Mouse (Mus musculus) midbrain, embryonic 12.5 days (tissue): Measurements from ENCODE around the gene Pou4f2. TPM values are rescaled to one million over a fixed set of nuclear protein-coding genes. Genes with fewer than 3 reads are reported as not detected.
A peak's percentile ranks its signal among the peaks of the same experiment; 100 is the strongest.

ENCODE experiments used
- ATAC-seq: fragments of 200-750 bp; cut with Nextera tagmentation; 2 replicates; pipeline ENCODE4 v1.8.0; 2017; ENCODE audit warnings: low read depth, moderate TSS enrichment, moderate library complexity; ENCODE audit not compliant: low FRiP score
- H3K27ac ChIP-seq: fragments of 300-500 bp; sonication (generic); replicated peaks from 2 replicates; pipeline ENCODE4 v1.5.1; 2016; ENCODE audit warnings: mild to moderate bottlenecking
- H3K27me3 ChIP-seq: fragments of 300-500 bp; sonication (generic); 2 replicates; pipeline ENCODE4 v1.6.1; 2016; ENCODE audit warnings: mild to moderate bottlenecking
- H3K36me3 ChIP-seq: fragments of 300-500 bp; sonication (generic); 2 replicates; pipeline ENCODE4 v1.6.1; 2016
- H3K4me1 ChIP-seq: fragments of 300-500 bp; sonication (generic); 2 replicates; pipeline ENCODE4 v1.6.1; 2016
- H3K4me2 ChIP-seq: fragments of 300-500 bp; sonication (generic); replicated peaks from 2 replicates; pipeline ENCODE4 v1.6.1; 2016; ENCODE audit warnings: mild to moderate bottlenecking, moderate library complexity
- H3K4me3 ChIP-seq: fragments of 300-500 bp; sonication (generic); 2 replicates; pipeline ENCODE4 v1.5.1; 2016; ENCODE audit warnings: mild to moderate bottlenecking
- H3K9ac ChIP-seq: fragments of 300-500 bp; sonication (generic); replicated peaks from 2 replicates; pipeline ENCODE4 v1.6.1; 2016; ENCODE audit warnings: mild to moderate bottlenecking, moderate library complexity
- H3K9me3 ChIP-seq: fragments of 300-500 bp; sonication (generic); 2 replicates; pipeline ENCODE4 v1.6.1; 2016; ENCODE audit warnings: mild to moderate bottlenecking
- WGBS: fragments of 180-500 bp; shearing (Covaris S2); methylation state at CpG from one replicate; pipeline ENCODE4 v1.1.7; 2016; 5-methylcytosine and 5-hydroxymethylcytosine counted together
- polyA plus RNA-seq: library from polyadenylated mRNA; unstranded; fragments of >200 nt; fragmentation: Nextera tagmentation; extraction: Ambion mirVana; gene quantifications from 2 replicates; pipeline ENCODE4 v1.2.1, GENCODE M21; 2016

Gene Pou4f2
- polyA plus RNA-seq, 1 experiment from 2014 or later, result 3.8 TPM

DNA sequence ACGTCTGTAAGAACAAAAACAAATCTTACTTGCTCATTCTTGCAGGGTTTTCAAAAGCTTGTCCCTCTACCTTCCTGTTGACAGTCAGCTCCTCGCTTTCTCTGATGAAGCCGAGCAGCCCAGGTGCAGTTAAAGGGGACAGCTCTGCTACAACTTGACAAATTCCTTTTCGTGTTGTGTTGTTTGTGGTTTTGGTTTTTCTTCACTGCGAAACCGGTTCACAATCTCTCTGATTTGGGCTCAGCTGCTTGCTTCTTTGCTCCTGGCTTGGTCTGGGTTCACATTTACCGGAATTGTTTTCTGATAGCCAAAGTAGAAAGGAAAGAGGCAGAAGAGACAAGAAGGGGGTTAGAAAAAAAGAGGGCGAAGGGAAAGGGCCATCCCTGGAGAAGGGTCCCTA, 2.1 kb downstream of the Pou4f2 start:
- Histone ChIP-seq H3K4me2 (peak overlapping the region; percentile 78), H3K9ac (no peak overlapping the region), H3K9me3 (no peaks in the 10 kb centered on the region), H3K4me3 (peak overlapping the region; percentile 50), H3K27me3 (peaks cover 73% of the 10 kb centered on the region), H3K4me1 (peaks cover 35% of the 10 kb centered on the region), H3K36me3 (no peaks in the 10 kb centered on the region), H3K27ac (no peak overlapping the region)
- 2% methylated on average over 8 of the region's 8 CpGs for WGBS
- no peak for ATAC-seq

DNA sequence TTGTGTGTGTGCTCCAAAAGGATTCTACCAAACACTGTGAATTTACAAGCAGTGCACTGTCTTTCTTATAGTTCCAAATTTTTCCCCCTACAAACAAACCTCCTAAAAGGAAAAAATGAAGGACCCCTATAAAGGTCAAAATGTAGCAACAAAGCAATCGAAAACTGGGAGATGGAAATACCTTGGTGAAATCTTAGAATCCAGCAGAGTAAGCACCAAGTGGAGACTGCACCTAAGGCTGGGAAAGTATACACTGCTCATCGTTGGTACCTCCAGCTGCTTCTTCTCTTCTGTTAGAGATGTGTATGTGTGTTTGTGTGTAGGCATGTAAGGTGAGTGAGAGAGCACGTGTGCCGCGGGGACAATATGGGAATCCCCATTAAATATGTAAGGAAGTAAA, 3.1 kb downstream of the Pou4f2 start:
- peaks cover 35% of the 10 kb centered on the region for H3K4me1 ChIP-seq
- ATAC-seq, result no peak
- H3K27ac ChIP-seq, result no peak overlapping the region
- peaks cover 74% of the 10 kb centered on the region for H3K27me3 ChIP-seq
- H3K4me2 ChIP-seq, result peak overlapping the region; percentile 21
- H3K36me3 ChIP-seq, result no peaks in the 10 kb centered on the region
- peak overlapping the region; percentile 6; the same call in 1 of the 2 replicates for H3K4me3 ChIP-seq
- WGBS, result 16% methylated on average over 5 of the region's 5 CpGs
- no peaks in the 10 kb centered on the region for H3K9me3 ChIP-seq
- H3K9ac ChIP-seq, result no peak overlapping the region

DNA sequence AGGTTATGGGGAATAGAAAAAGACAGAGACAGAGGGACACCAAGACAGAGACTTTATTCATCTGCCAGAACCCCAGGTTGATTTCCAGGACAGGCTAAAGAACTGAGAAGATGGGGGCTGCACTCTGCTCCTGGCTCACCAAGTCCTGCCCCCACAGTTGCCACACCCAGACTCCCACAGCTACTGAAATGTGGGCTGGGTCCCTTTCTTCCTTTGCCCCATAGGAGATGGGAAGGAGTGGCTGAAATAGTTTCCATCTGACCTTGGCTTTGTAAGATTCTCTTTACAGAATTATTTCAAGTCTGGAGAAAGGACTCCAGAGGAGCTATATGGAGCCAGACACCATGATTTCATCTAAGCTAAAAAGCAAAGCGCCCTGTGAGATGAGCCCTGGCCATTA, 4.0 kb downstream of the Pou4f2 start:
- no peak overlapping the region for H3K4me2 ChIP-seq
- no peak overlapping the region for H3K9ac ChIP-seq
- peak overlapping the region; percentile 12; the same call in 1 of the 2 replicates for H3K4me3 ChIP-seq

DNA sequence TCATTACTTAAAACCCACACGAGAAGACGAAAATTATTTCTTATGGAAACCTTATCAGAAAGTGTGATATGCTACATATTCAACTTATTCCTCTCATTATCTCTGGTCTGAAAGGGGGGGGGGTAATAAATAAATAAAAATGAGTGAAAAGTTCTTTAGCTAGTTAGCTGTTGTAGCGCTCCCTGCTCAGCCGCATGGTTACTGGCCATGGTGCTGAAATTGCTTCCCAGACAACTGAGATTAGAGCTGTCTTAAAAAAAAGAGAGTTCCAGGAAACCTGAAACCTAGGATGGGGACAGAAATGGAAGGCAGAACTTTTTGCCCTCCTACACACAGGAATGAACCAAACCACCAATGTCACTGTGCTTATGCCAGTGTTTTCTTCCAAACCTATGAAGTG, 5.1 kb downstream of the Pou4f2 start:
- peaks cover 73% of the 10 kb centered on the region for H3K27me3 ChIP-seq
- no peak overlapping the region for H3K9ac ChIP-seq
- ATAC-seq, result no peak
- peaks cover 28% of the 10 kb centered on the region for H3K4me1 ChIP-seq
- no peak overlapping the region for H3K27ac ChIP-seq
- WGBS, result 6% methylated on average over 4 of the region's 4 CpGs
- no peak overlapping the region for H3K4me3 ChIP-seq
- no peaks in the 10 kb centered on the region for H3K9me3 ChIP-seq
- H3K4me2 ChIP-seq, result no peak overlapping the region
- no peaks in the 10 kb centered on the region for H3K36me3 ChIP-seq

More for the DNA sequence above, 4.0 kb downstream of the Pou4f2 start:
- H3K4me1 ChIP-seq, result peaks cover 28% of the 10 kb centered on the region
- no peak overlapping the region for H3K27ac ChIP-seq
- no peaks in the 10 kb centered on the region for H3K9me3 ChIP-seq
- whole genome bisulfite sequencing, result 19% methylated on average over 1 of the region's 1 CpGs
- no peaks in the 10 kb centered on the region for H3K36me3 ChIP-seq
- no peak for ATAC-seq
- peaks cover 73% of the 10 kb centered on the region for H3K27me3 ChIP-seq

DNA sequence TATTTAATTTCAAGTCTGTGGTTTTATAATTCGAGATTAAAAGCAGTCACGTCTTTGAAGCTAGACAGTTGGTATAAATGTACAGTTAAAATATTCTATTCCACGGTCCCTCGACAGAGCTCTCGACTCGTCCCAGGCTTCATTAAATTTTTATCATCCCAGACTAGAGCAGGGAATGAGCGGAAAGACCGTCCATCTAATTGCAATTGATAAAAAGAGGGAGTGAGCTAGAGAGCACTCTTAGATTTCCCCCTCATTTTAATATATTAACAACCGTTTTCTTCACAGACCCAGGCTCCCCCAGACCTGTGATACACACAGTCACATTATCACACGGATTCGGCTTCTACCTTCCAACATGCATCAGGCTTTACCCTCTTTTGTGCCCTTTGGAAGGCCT, 8.3 kb downstream of the Pou4f2 start:
- H3K4me2 ChIP-seq, result peak overlapping the region; percentile 41; the same call in 1 of the 2 replicates
- WGBS, result 4% methylated on average over 11 of the region's 11 CpGs
- H3K4me3 ChIP-seq, result no peak overlapping the region
- H3K9ac ChIP-seq, result no peak overlapping the region
- 0 out of 2 replicates have a peak overlapping the region, but pooled peaks have one; percentile 25 for H3K27ac ChIP-seq
- ATAC-seq, result peak; percentile 53
- H3K9me3 ChIP-seq, result no peaks in the 10 kb centered on the region
- H3K27me3 ChIP-seq, result peaks cover 76% of the 10 kb centered on the region
- H3K4me1 ChIP-seq, result peaks cover 10% of the 10 kb centered on the region
- H3K36me3 ChIP-seq, result no peaks in the 10 kb centered on the region

DNA sequence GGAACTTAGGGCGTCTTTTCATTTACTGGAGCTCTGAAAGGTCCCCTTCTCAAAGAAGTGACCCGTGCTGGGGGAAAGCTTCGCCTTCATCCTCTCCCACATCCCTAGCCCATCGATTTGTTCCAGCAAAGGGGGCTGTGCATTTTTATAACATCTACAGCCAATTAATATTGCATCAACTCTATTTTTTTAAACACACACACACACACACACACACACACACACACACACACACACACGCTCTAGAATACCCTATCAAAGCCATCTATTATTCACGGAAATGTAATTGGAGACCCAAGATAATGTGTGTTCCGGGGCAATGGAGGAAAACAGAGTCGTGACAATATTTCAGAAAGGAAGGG, 8.7 kb downstream of the Pou4f2 start:
- H3K36me3 ChIP-seq, result no peaks in the 10 kb centered on the region
- H3K9me3 ChIP-seq, result no peaks in the 10 kb centered on the region
- peak overlapping the region; percentile 41 for H3K4me2 ChIP-seq
- no peak overlapping the region for H3K9ac ChIP-seq
- 0% methylated on average over 8 of the region's 8 CpGs for WGBS
- no peak for ATAC-seq
- peaks cover 10% of the 10 kb centered on the region for H3K4me1 ChIP-seq
- H3K4me3 ChIP-seq, result peak overlapping the region; percentile 22
- H3K27me3 ChIP-seq, result peaks cover 79% of the 10 kb centered on the region
- peak overlapping the region; percentile 60 for H3K27ac ChIP-seq

DNA sequence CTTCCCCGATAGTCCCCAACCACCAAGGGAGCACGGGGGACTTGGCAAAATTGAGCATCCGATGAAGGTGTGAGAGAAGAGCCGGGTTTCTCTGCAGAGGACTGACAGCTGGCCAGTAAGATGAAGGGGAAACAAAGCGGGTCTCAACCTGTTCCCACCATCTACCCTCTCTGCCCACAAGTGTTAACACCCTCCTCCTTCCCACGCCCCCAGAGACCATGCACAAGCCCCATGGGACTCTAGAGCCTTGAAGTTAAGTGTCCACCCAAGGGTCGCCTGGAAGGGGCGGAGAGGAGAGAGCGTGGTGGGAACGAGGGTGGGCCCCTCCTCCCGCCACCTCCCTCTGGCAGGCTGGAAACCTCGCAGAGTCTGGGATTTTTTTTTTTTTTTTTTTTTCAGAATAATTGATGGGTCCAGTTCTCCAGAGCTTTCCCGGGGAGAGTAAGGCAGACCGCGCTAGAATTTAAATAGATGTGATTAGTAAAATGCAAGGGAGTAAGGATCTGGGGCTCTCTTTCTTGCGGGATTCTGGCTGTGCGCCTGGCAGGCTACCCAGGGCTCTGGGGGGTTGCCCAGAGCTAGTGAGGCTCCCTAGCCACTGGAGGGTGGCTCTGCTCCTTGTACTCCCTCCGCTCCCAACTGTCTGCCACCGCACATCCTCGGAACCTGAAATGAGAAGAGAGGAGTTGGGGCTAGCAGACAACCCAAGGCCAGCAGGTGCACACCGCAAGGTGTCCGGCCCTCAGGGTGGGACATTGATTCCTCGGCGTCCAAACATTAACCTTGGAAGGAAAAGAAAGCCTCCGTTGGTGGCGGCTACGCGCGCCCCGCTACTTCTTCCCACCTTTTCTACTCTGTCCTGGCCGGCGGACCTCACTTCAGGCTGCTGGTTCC, 9.3 kb downstream of the Pou4f2 start:
- no peaks in the 10 kb centered on the region for H3K9me3 ChIP-seq
- peak overlapping the region; percentile 22 for H3K4me3 ChIP-seq
- H3K27ac ChIP-seq, result peak overlapping the region; percentile 60
- no peak overlapping the region for H3K9ac ChIP-seq
- WGBS, result under 1% methylated on average over 32 of the region's 32 CpGs
- ATAC-seq, result peak; percentile 59
- H3K4me1 ChIP-seq, result peaks cover 10% of the 10 kb centered on the region
- H3K4me2 ChIP-seq, result peak overlapping the region; percentile 41
- peaks cover 78% of the 10 kb centered on the region for H3K27me3 ChIP-seq
- H3K36me3 ChIP-seq, result no peaks in the 10 kb centered on the region

DNA sequence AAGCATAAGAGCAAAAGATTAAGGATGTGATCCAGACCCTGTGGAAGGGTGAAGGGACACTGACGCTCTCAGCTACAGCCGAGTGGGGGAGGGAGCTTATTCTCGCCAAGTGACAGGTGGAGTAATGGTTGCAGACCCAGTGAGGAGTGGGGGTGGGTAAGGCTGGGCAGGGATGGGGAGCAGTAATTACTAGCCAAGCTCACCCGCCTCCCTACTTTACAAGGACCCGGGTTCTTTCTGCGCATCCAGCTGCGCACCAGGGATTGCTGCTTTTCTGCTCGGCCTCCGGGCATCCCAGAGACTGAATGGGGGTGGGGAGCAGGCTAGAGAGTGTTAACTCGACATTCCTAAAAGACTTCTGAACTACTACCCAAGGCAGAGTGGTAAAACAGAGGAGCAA, 10.0 kb downstream of the Pou4f2 start:
- Histone ChIP-seq H3K4me1 (peaks cover 10% of the 10 kb centered on the region), H3K36me3 (no peaks in the 10 kb centered on the region), H3K9ac (no peak overlapping the region), H3K27me3 (peaks cover 77% of the 10 kb centered on the region), H3K4me2 (peak overlapping the region; percentile 41), H3K4me3 (peak overlapping the region; percentile 15; the same call in 1 of the 2 replicates), H3K9me3 (no peaks in the 10 kb centered on the region), H3K27ac (peak overlapping the region; percentile 47; the same call in 1 of the 2 replicates)
- peak; percentile 55 for ATAC-seq
- WGBS, result 2% methylated on average over 10 of the region's 10 CpGs

DNA sequence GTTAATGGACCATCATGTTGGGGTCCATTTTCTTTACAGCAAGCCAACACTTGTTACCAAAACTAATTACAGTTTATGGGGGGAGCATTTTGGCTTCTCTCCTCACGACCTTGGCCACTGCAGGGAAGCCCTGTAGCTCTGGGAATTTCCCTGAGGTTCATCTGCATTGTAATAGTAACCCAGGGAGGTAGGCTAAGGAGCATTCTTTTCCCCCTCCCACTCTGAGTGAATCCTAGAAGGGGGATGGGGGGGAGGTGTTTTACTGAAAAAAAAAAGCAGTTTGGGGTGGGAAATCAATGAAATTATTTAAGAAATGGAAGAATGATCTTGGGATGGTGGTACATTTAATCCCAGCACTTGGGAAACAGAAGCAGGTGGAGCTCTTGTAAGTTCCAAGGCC, 12.5 kb downstream of the Pou4f2 start:
- no peaks in the 10 kb centered on the region for H3K9me3 ChIP-seq
- H3K4me1 ChIP-seq, result peaks cover 25% of the 10 kb centered on the region
- H3K9ac ChIP-seq, result no peak overlapping the region
- no peaks in the 10 kb centered on the region for H3K36me3 ChIP-seq
- no peak overlapping the region for H3K4me3 ChIP-seq
- peaks cover 86% of the 10 kb centered on the region for H3K27me3 ChIP-seq
- no peak overlapping the region for H3K4me2 ChIP-seq
- ATAC-seq, result no peak
- H3K27ac ChIP-seq, result no peak overlapping the region
- 0% methylated on average over 1 of the region's 1 CpGs for WGBS

DNA sequence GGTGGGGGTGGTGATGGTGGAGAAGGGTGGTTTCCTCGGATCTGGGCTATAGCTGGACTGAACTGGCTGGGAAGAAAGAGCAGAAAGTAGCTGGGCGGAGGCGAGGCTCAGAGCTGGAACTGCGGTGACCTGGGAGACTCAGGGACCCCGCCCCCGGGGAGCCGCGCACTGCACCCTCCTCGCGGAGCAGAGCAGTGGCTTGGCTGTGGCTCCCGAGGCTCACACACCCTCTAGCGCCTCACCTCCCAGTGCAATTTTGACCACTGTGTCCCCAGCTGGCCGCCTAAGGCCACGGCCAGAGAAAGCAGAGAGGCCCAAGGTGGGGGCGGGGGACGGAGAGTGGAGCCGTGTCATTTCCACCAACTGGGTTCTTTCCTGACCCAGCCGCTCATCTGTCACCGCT, 16.3 kb downstream of the Pou4f2 start:
- Histone ChIP-seq H3K9ac (peak overlapping the region; percentile 49), H3K36me3 (no peaks in the 10 kb centered on the region), H3K4me3 (peak overlapping the region; percentile 43), H3K4me2 (peak overlapping the region; percentile 86), H3K9me3 (no peaks in the 10 kb centered on the region), H3K4me1 (peaks cover 15% of the 10 kb centered on the region), H3K27me3 (peaks cover 58% of the 10 kb centered on the region), H3K27ac (no peak overlapping the region; the same call in 1 of the 2 replicates)
- 0% methylated on average over 14 of the region's 19 CpGs for WGBS
- peak; percentile 88 for ATAC-seq

DNA sequence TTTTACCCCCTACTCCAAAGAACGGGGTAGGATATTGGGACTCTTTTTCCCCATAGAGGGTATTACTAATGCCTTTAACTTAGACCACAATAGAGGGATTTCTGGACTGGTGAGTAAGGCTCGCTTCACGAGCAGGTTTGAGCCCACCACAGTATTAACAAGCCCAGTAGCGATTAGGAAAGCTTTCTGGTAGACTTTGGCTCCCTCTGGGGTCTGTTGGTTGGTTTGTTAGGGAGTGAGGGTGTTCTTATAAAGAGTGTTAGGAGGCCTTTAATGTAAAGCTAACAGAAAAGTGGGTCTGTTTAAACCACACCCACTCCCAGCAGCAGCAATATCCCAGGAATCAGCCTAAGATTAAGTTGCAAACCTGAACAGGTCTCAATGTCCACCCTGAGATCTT, 17.2 kb downstream of the Pou4f2 start:
- H3K4me1 ChIP-seq, result peaks cover 15% of the 10 kb centered on the region
- no peak for ATAC-seq
- H3K36me3 ChIP-seq, result no peaks in the 10 kb centered on the region
- H3K9ac ChIP-seq, result no peak overlapping the region
- no peak overlapping the region for H3K27ac ChIP-seq
- no peak overlapping the region for H3K4me3 ChIP-seq
- peaks cover 49% of the 10 kb centered on the region for H3K27me3 ChIP-seq
- no peaks in the 10 kb centered on the region for H3K9me3 ChIP-seq
- H3K4me2 ChIP-seq, result peak overlapping the region; percentile 86
- 15% methylated on average over 4 of the region's 4 CpGs for WGBS

DNA sequence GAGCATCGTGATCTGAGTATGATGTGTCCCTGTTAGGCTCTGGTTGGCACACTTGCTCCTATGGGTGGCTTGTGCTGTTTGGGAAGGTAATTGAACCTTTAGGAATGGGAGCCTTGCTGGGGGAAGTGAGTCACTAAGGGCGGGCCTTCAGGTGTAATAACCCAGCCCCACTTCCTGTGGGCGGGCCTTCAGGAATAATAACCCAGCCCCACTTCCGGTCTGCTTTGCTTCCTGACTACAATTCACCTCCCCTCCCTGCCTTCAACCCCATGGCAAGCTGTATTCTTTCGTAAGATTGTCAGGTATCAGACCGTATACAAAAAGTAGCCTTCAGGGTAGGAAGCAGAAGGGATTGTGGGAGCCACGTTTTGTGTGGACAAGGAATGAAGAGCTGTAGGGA, 45.7 kb downstream of the Pou4f2 start:
- H3K27ac ChIP-seq, result no peak overlapping the region
- no peak overlapping the region for H3K4me2 ChIP-seq
- no peaks in the 10 kb centered on the region for H3K36me3 ChIP-seq
- H3K4me1 ChIP-seq, result no peaks in the 10 kb centered on the region
- H3K9ac ChIP-seq, result no peak overlapping the region
- no peak overlapping the region for H3K4me3 ChIP-seq
- no peaks in the 10 kb centered on the region for H3K9me3 ChIP-seq
- no peak for ATAC-seq
- 91% methylated on average over 7 of the region's 7 CpGs for WGBS
- H3K27me3 ChIP-seq, result no peaks in the 10 kb centered on the region
